Mouse (Mus musculus): ENCODE results near the gene Nkain1. TPM values are rescaled to one million over a fixed set of nuclear protein-coding genes. Genes with fewer than 3 reads are reported as not detected.

The Nkain1 gene
- polyA plus RNA-seq, 1 experiment from 2014 or later = 2.7 TPM

DNA sequence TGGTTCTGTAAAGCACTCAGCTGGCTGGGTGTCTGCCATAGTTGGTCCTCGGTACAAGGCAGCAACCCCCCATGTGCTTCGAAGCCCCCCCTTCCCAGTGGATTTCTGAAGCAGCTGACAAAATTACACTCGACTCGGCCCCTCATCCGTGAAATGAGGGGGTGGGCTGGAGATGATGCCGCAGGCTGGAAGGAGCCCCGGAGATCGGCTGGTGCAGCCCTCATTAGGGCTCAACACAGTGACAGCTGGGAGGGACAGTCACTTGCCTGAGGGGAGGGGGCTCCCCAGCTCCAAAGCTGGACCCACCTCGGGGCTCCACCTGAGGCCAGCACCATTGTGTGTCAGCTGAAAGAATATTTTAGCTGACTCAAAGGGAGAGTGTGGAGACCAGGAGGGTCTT lies 29.6 kb downstream of the Nkain1 start:
- Histone ChIP-seq H3K9me3 (no peaks in the 10 kb centered on the region), H3K4me1 (peaks cover 22% of the 10 kb centered on the region), H3K27ac (no peak overlapping the region), H3K36me3 (0 out of 2 replicates have a peak, but pooled peaks cover 2% of the 10 kb centered on the region), H3K27me3 (ENCODE audit: insufficient read depth, poor library complexity, severe bottlenecking) (peaks cover 5% of the 10 kb centered on the region; the same call in 1 of the 2 replicates), H3K4me3 (no peak overlapping the region)
- no peak for DNase-seq (ENCODE audit: low spot score)
- 60% methylated on average over 9 of the region's 9 CpGs for WGBS

DNA sequence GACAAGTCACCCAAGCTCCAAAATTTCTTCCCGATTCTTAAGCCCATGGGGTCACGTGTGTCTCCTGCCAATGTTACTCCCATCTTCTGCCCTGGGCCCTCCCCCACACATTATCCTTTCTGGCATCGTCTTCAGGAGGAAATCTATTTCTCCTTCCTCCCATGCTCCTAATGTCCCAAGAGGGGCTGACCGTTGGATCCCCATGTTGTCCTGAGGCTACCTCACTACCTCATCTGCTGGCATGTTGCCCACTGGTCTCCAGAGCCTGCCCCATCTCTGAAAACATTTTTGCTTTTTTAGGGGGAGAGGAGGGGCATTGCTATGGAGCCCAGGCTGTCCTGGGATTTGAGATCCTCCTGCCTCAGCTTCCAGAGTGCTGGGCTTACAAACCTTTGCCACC lies 30.9 kb downstream of the Nkain1 start:
- H3K27ac ChIP-seq = no peak overlapping the region
- WGBS = 83% methylated on average over 4 of the region's 4 CpGs
- peaks cover 5% of the 10 kb centered on the region; the same call in 1 of the 2 replicates for H3K27me3 ChIP-seq (ENCODE audit: insufficient read depth, poor library complexity, severe bottlenecking)
- H3K9me3 ChIP-seq = no peaks in the 10 kb centered on the region
- DNase-seq (ENCODE audit: low spot score) = no peak
- peaks cover 22% of the 10 kb centered on the region for H3K4me1 ChIP-seq
- H3K4me3 ChIP-seq = no peak overlapping the region
- H3K36me3 ChIP-seq = no peaks in the 10 kb centered on the region; the same call in 1 of the 2 replicates

DNA sequence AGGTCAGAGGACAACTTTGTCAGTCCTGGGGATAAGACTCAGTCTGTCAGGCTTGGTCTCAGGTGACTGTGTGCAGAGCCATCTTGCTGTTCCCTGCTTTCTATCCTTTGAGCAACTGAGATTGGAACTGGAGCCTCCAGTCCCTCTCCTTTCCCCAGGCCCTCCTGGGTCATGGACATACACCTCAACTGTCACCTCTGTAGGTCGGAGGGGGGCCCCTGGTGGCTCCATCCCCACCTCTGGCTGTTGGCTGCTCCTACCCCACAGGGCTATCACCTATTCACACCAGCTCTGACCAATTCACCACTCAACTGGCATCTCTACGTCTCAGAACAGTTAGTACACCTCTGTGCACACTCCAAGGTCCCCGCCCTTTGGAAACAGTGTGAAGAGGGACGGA lies 33.1 kb downstream of the Nkain1 start:
- Histone ChIP-seq H3K27me3 (ENCODE audit: insufficient read depth, poor library complexity, severe bottlenecking) (no peaks in the 10 kb centered on the region), H3K4me1 (0 out of 2 replicates have a peak, but pooled peaks cover 8% of the 10 kb centered on the region), H3K9me3 (no peaks in the 10 kb centered on the region), H3K4me3 (no peak overlapping the region), H3K36me3 (peaks cover 5% of the 10 kb centered on the region), H3K27ac (no peak overlapping the region)
- DNase-seq (ENCODE audit: low spot score) = no peak
- 79% methylated on average over 4 of the region's 4 CpGs for WGBS

DNA sequence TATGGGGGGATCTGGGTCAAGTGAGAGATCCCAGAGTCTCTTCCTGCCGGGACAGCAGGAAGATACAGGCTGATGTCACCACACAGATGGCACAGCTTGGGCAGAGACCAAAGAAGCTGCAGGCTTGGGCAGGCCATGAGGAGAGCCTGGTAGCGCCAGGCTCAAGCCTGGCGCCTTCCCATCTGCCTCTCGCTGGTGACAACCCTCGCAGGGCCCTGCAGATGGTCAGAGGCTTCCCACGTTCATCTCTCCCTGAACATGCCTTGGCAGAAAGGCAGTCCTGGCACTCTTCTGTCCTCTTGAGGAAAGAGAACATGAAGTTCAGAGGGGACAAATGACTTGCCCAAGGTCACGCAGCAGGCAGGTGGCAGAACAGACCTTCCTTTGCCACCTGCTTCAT lies 34.3 kb downstream of the Nkain1 start:
- H3K4me3 ChIP-seq = no peak overlapping the region
- H3K4me1 ChIP-seq = 0 out of 2 replicates have a peak, but pooled peaks cover 6% of the 10 kb centered on the region
- WGBS = 82% methylated on average over 7 of the region's 7 CpGs
- no peak for DNase-seq (ENCODE audit: low spot score)
- H3K36me3 ChIP-seq = peaks cover 9% of the 10 kb centered on the region
- no peak overlapping the region for H3K27ac ChIP-seq
- no peaks in the 10 kb centered on the region for H3K27me3 ChIP-seq (ENCODE audit: insufficient read depth, poor library complexity, severe bottlenecking)
- no peaks in the 10 kb centered on the region for H3K9me3 ChIP-seq

DNA sequence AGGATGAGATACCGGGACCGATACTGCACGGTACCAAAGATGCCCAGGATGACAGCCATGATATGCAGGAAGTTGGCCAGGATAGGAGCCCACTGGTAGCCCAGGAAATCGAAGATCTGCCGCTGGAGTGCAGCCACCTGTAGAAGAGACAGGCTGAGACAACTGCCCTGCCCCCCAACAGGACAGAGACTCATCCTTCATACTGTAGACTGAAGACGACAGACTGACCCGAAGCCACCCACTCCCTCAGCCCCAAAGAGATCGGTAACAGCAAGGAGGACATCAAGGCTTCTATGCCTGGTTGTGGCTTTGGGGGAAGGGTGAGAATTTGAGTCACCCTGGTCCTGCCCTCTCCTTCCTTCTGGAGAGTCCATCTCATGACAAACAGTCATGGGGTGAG lies 34.9 kb downstream of the Nkain1 start:
- H3K36me3 ChIP-seq = peaks cover 9% of the 10 kb centered on the region
- no peaks in the 10 kb centered on the region for H3K9me3 ChIP-seq
- no peak for DNase-seq (ENCODE audit: low spot score)
- no peak overlapping the region for H3K4me3 ChIP-seq
- 86% methylated on average over 8 of the region's 8 CpGs for WGBS
- H3K27ac ChIP-seq = no peak overlapping the region
- H3K27me3 ChIP-seq (ENCODE audit: insufficient read depth, poor library complexity, severe bottlenecking) = no peaks in the 10 kb centered on the region
- no peaks in the 10 kb centered on the region for H3K4me1 ChIP-seq

DNA sequence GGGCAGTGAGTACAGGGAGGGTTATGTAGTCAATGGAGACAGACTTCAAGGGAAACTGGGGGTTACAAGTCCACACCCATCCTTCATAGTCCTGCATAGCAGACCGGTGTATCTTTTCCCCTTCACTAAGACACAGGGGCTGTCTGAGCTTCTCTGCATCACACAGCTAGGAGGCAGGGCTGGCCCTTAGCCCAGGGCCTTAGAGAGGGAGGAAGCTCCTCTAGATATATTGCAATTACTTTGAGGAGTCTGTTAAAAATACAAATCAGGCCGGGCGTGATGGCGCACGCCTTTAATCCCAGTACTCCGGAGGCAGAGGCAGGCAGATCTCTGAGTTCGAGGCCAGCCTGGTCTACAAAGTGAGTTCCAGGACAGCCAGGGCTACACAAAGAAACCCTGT lies 36.6 kb downstream of the Nkain1 start:
- no peaks in the 10 kb centered on the region for H3K4me1 ChIP-seq
- DNase-seq (ENCODE audit: low spot score) = no peak
- 90% methylated on average over 7 of the region's 7 CpGs for WGBS
- H3K9me3 ChIP-seq = no peaks in the 10 kb centered on the region
- peaks cover 9% of the 10 kb centered on the region for H3K36me3 ChIP-seq
- H3K4me3 ChIP-seq = no peak overlapping the region
- H3K27ac ChIP-seq = no peak overlapping the region
- no peaks in the 10 kb centered on the region for H3K27me3 ChIP-seq (ENCODE audit: insufficient read depth, poor library complexity, severe bottlenecking)

DNA sequence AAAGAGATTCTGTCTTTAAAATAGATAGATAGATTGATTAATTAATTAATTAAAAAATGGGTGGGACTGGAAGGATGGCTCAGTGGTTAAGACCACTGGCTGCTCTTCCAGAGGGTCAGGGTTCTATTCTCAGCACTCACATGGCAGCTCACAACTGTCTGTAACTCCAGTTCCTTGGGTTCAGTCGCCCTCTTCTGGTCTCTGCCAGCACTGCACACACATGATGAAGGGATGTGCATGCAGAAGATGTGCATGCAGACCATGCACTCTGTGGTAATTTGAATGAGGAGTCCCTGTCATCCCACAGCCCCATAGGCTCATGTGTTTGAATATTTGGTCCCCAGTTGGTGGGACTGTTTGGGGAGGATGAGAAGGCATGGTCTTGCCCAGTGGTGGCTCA lies 38.2 kb downstream of the Nkain1 start:
- H3K9me3 ChIP-seq = no peaks in the 10 kb centered on the region
- peaks cover 9% of the 10 kb centered on the region for H3K4me1 ChIP-seq
- no peak overlapping the region for H3K4me3 ChIP-seq
- DNase-seq (ENCODE audit: low spot score) = no peak
- H3K36me3 ChIP-seq = peaks cover 11% of the 10 kb centered on the region
- H3K27ac ChIP-seq = no peak overlapping the region
- no peaks in the 10 kb centered on the region for H3K27me3 ChIP-seq (ENCODE audit: insufficient read depth, poor library complexity, severe bottlenecking)
- WGBS = 52% methylated on average over 1 of the region's 1 CpGs

DNA sequence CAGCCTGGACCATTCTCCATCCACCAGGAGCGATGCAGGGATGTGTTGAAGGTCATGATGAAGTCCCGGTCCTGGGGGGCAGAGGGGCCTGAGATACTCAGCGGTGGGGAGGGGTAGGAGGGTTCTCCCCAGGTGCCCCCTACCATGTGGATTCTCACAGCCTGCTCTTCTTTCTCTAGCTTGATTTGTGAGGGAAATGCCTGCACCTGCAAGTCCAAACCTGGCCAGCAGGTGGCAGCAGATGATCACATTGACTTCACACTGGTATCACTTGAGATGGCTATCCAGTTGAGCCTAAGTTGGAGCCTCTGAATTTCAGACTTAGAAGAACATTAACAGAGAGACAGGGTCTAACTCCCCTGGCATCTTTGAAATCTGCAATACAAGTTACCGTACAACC lies 40.0 kb downstream of the Nkain1 start:
- Histone ChIP-seq H3K4me3 (no peak overlapping the region), H3K9me3 (no peaks in the 10 kb centered on the region), H3K4me1 (peaks cover 9% of the 10 kb centered on the region), H3K27ac (no peak overlapping the region), H3K27me3 (ENCODE audit: insufficient read depth, poor library complexity, severe bottlenecking) (no peaks in the 10 kb centered on the region), H3K36me3 (peaks cover 19% of the 10 kb centered on the region)
- peak; percentile 85 for DNase-seq (ENCODE audit: low spot score)
- 47% methylated on average over 4 of the region's 4 CpGs for WGBS

DNA sequence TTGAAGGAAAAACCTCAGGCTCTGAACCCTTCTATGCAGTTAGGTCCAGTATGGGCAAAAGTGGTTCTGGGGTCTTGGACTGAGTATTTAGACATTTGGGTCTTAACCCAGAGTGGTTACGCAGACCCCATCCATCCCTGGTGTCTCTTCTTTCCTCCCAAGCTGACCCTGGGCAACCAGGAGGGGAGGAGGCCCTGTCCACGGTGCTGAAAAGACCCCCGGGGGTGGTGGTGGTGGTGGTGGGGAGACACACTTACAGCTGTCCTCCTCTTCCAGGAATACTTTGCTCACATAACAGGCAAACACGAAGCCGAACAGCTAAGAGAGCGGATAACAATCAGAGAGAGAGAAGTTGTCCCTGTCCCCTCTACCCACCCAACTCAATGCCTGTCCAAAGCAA lies 41.6 kb downstream of the Nkain1 start:
- Histone ChIP-seq H3K4me1 (peaks cover 9% of the 10 kb centered on the region), H3K4me3 (no peak overlapping the region), H3K27me3 (ENCODE audit: insufficient read depth, poor library complexity, severe bottlenecking) (no peaks in the 10 kb centered on the region), H3K9me3 (no peaks in the 10 kb centered on the region), H3K27ac (no peak overlapping the region), H3K36me3 (peaks cover 19% of the 10 kb centered on the region)
- WGBS = 53% methylated on average over 6 of the region's 6 CpGs
- no peak for DNase-seq (ENCODE audit: low spot score)

DNA sequence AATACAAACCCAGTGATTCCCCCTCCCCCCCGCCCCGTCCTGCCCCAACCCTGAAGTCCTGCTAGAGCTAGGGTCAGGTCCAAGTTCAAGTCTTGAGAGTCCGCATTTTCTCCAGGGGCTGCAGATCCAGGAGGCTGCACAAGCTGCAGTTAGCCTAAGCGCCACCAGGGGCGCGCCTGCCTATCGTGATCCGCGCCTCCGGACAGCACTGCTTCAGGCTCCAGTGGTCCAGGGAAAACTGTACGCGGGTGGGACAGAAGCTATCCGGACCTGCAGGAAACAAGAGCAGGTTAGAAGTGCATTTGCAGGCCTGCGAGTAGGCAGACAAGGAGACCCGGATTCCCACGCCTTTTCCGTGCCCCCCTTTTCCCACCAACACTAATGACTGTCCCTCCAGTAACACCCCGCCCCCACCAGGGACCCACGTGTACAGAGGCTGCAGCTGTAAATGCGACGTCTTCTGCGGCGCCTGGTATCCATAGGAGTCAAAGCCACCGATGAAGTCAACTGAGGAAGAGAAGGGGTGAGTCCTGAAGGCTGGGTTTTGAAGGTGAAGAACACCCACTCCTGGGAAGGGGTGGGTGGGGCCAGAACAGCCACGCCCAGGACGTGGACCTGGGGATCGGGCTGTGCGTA lies 42.2 kb downstream of the Nkain1 start:
- Histone ChIP-seq H3K4me3 (peak overlapping the region; percentile 29; the same call in 1 of the 2 replicates), H3K27ac (no peak overlapping the region), H3K36me3 (peaks cover 19% of the 10 kb centered on the region), H3K9me3 (no peaks in the 10 kb centered on the region), H3K4me1 (peaks cover 9% of the 10 kb centered on the region), H3K27me3 (ENCODE audit: insufficient read depth, poor library complexity, severe bottlenecking) (no peaks in the 10 kb centered on the region)
- peak; percentile 85 for DNase-seq (ENCODE audit: low spot score)
- 16% methylated on average over 28 of the region's 28 CpGs for WGBS

DNA sequence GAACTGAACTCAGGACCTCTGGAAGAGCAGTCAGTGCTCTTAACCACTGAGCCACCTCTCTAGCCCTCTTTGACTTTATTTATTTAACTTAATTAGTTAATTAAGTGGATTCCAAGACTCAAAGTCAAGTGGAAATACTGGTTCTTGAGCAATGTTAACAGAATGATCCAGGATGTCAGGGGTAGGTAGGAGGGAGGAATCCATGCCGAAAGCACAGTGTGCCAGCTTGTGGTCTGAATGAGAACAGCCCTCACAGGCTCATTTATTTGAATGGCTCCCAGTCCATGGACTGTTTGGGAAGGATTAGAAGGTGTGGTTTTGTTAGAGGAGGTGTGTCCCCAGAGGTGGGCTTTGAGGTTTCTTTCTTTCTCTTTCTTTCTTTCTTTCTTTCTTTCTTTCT lies 46.2 kb downstream of the Nkain1 start:
- H3K9me3 ChIP-seq = no peaks in the 10 kb centered on the region
- no peak overlapping the region for H3K4me3 ChIP-seq
- H3K4me1 ChIP-seq = peaks cover 9% of the 10 kb centered on the region
- no peaks in the 10 kb centered on the region for H3K27me3 ChIP-seq (ENCODE audit: insufficient read depth, poor library complexity, severe bottlenecking)
- no peak overlapping the region for H3K27ac ChIP-seq
- 67% methylated on average over 1 of the region's 1 CpGs for WGBS
- DNase-seq (ENCODE audit: low spot score) = no peak
- peaks cover 10% of the 10 kb centered on the region; the same call in 1 of the 2 replicates for H3K36me3 ChIP-seq

DNA sequence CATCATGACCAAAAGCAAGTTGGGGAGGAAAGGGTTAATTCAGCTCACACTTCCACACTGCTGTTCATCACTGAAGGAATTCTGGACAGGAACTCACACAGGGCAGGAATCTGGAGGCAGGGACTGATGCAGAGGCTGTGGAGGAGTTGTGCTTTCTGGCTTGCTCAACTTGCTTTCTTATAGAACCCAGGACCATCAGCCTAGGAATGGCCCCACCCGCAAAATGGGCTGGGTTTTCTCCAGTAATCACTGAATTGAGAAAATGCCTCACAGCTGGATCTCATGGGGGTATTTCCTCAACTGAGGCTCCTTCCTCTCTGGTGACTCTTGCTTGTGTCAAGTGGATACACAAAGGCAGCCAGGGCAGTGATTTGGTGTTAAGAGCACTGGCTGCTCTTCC lies 48.9 kb downstream of the Nkain1 start:
- 66% methylated on average over 1 of the region's 1 CpGs for WGBS
- H3K27ac ChIP-seq = no peak overlapping the region
- H3K4me1 ChIP-seq = peaks cover 8% of the 10 kb centered on the region; the same call in 1 of the 2 replicates
- H3K27me3 ChIP-seq (ENCODE audit: insufficient read depth, poor library complexity, severe bottlenecking) = peaks cover 9% of the 10 kb centered on the region; the same call in 1 of the 2 replicates
- no peak overlapping the region for H3K4me3 ChIP-seq
- no peaks in the 10 kb centered on the region for H3K9me3 ChIP-seq
- H3K36me3 ChIP-seq = 0 out of 2 replicates have a peak, but pooled peaks cover under 1% of the 10 kb centered on the region
- DNase-seq (ENCODE audit: low spot score) = no peak

DNA sequence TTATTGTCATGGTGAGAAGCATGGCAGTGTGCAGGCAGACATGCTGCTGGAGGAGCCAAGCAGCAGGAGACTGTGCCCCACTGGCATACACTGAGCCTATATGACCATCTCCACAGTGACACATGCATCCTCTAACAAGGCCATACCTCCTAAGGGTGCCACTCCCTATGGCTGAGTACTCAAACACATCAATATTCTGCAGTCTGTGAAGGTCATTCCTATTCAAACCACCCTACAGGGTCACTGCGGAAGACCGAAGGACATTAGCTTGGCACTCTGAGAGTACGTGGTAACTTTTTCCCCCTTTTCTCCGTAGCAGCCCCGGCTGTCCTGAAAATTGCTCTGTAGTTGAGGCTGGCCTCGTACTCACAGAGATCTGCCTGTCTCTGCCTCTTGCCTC lies 52.5 kb downstream of the Nkain1 start:
- Histone ChIP-seq H3K4me1 (peaks cover 11% of the 10 kb centered on the region; the same call in 1 of the 2 replicates), H3K4me3 (no peak overlapping the region), H3K36me3 (no peaks in the 10 kb centered on the region), H3K27me3 (ENCODE audit: insufficient read depth, poor library complexity, severe bottlenecking) (peaks cover 9% of the 10 kb centered on the region; the same call in 1 of the 2 replicates), H3K9me3 (no peaks in the 10 kb centered on the region), H3K27ac (no peak overlapping the region)
- no peak for DNase-seq (ENCODE audit: low spot score)
- 90% methylated on average over 6 of the region's 6 CpGs for WGBS

DNA sequence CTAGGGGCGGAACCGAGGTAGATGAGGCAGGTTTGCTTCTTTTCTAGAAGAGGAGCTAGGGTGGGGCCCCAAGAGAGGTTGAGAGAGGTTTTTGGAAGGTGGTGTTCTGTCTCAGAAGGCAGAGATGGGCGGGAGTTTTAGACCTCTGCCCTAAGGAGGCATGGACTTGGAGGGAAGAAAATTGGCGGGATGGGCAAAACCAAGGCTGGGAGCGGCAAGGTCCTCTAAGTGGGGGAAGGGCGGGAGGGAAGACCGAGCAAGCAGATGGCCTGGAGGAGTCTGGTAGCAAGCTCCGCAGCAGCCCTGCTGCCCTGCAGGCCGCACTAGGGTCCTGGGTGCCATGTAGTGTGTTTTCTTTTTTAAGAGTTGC lies 53.5 kb downstream of the Nkain1 start:
- no peaks in the 10 kb centered on the region for H3K9me3 ChIP-seq
- no peak for DNase-seq (ENCODE audit: low spot score)
- peak overlapping the region; percentile 68 for H3K4me3 ChIP-seq
- H3K36me3 ChIP-seq = no peaks in the 10 kb centered on the region
- H3K4me1 ChIP-seq = peaks cover 11% of the 10 kb centered on the region; the same call in 1 of the 2 replicates
- WGBS = under 1% methylated on average over 9 of the region's 9 CpGs
- peak overlapping the region; percentile 88 for H3K27ac ChIP-seq
- H3K27me3 ChIP-seq (ENCODE audit: insufficient read depth, poor library complexity, severe bottlenecking) = peaks cover 9% of the 10 kb centered on the region; the same call in 1 of the 2 replicates
